Mouse (Mus musculus): ENCODE measurements at regions not wholly inside any gene's neighbourhood (a gene's known extent, or its start where the extent isn't known, plus 50 kb on each side); places are given as distances from the start of the nearest gene placed in this dataset.

- DNase-seq (ENCODE audit: low read depth, low spot score), result no peak
Measured at GRCm38 (mm10) chr8:103370394-103370793, 585.0 kb upstream of the Cdh11 start.

GRCm38 (mm10) chr8:103373007-103373406 is 587.6 kb upstream of the Cdh11 start:
- no peak for DNase-seq (ENCODE audit: low read depth, low spot score)

GRCm38 (mm10) chr8:103374151-103374550 is 588.7 kb upstream of the Cdh11 start:
- no peak for DNase-seq (ENCODE audit: low read depth, low spot score)

- DNase-seq (ENCODE audit: low read depth, low spot score), result no peak
Measured at GRCm38 (mm10) chr8:103378545-103378944, 593.1 kb upstream of the Cdh11 start.

GRCm38 (mm10) chr8:103381575-103381974 is 596.1 kb upstream of the Cdh11 start:
- DNase-seq (ENCODE audit: low read depth, low spot score), result no peak

- DNase-seq (ENCODE audit: low read depth, low spot score), result no peak
Measured at GRCm38 (mm10) chr8:103391359-103391758, 605.9 kb upstream of the Cdh11 start.

- DNase-seq (ENCODE audit: low read depth, low spot score), result no peak
Measured at GRCm38 (mm10) chr8:103395316-103395715, 609.9 kb upstream of the Cdh11 start.

- no peak for DNase-seq (ENCODE audit: low read depth, low spot score)
Measured at GRCm38 (mm10) chr8:103398179-103398578, 612.7 kb upstream of the Cdh11 start.

- DNase-seq (ENCODE audit: low read depth, low spot score), result no peak
Measured at GRCm38 (mm10) chr8:103399466-103399865, 614.0 kb upstream of the Cdh11 start.

- peak; percentile 76 for DNase-seq (ENCODE audit: low read depth, low spot score)
Measured at GRCm38 (mm10) chr8:103400143-103400542, 614.7 kb upstream of the Cdh11 start.

GRCm38 (mm10) chr8:103402731-103403130 is 617.3 kb upstream of the Cdh11 start:
- DNase-seq (ENCODE audit: low read depth, low spot score), result no peak

- DNase-seq (ENCODE audit: low read depth, low spot score), result no peak
Measured at GRCm38 (mm10) chr8:103403826-103404225, 618.4 kb upstream of the Cdh11 start.

- DNase-seq (ENCODE audit: low read depth, low spot score), result no peak
Measured at GRCm38 (mm10) chr8:103405787-103406186, 620.3 kb upstream of the Cdh11 start.

GRCm38 (mm10) chr8:103406921-103407320 is 621.5 kb upstream of the Cdh11 start:
- no peak for DNase-seq (ENCODE audit: low read depth, low spot score)

GRCm38 (mm10) chr8:103407631-103408030 is 622.2 kb upstream of the Cdh11 start:
- no peak for DNase-seq (ENCODE audit: low read depth, low spot score)

GRCm38 (mm10) chr8:103408411-103408810 is 623.0 kb upstream of the Cdh11 start:
- no peak for DNase-seq (ENCODE audit: low read depth, low spot score)

GRCm38 (mm10) chr8:103409121-103409551 is 623.7 kb upstream of the Cdh11 start:
- DNase-seq (ENCODE audit: low read depth, low spot score), result no peak

GRCm38 (mm10) chr8:103412731-103413130 is 627.3 kb upstream of the Cdh11 start:
- peak; percentile 41 for DNase-seq (ENCODE audit: low read depth, low spot score)

- DNase-seq (ENCODE audit: low read depth, low spot score), result no peak
Measured at GRCm38 (mm10) chr8:103413589-103414575, 628.4 kb upstream of the Cdh11 start.

- no peak for DNase-seq (ENCODE audit: low read depth, low spot score)
Measured at GRCm38 (mm10) chr8:103422313-103422973, 637.0 kb upstream of the Cdh11 start.

GRCm38 (mm10) chr8:103425967-103426366 is 640.5 kb upstream of the Cdh11 start:
- DNase-seq (ENCODE audit: low read depth, low spot score), result no peak

GRCm38 (mm10) chr8:103430874-103431492 is 645.5 kb upstream of the Cdh11 start:
- DNase-seq (ENCODE audit: low read depth, low spot score), result no peak
